Mouse (Mus musculus) small intestine, adult 2 months (tissue): ENCODE data around the gene Myog. TPM values are rescaled to one million over a fixed set of nuclear protein-coding genes. Genes with fewer than 3 reads are reported as not detected.

Experiments
- H3K27ac ChIP-seq: fragments of 200-500 bp; 2 replicates; pipeline ENCODE4 v1.5.1; 2012; ENCODE audit warnings: low read depth, low read length, control low read depth, inconsistent platforms; ENCODE audit not compliant: insufficient read depth
- H3K27me3 ChIP-seq: fragments of 200-500 bp; 2 replicates; pipeline ENCODE4 v1.6.1; 2012; ENCODE audit warnings: mild to moderate bottlenecking, moderate library complexity, low read length, inconsistent platforms; ENCODE audit not compliant: control insufficient read depth, insufficient read depth
- H3K36me3 ChIP-seq: fragments of 200-500 bp; 2 replicates; pipeline ENCODE4 v1.6.1; 2012; ENCODE audit warnings: mild to moderate bottlenecking, low read length, control low read depth, inconsistent platforms; ENCODE audit not compliant: control insufficient read depth, insufficient read depth
- H3K4me1 ChIP-seq: fragments of 200-500 bp; 2 replicates; pipeline ENCODE4 v1.6.1; 2012; ENCODE audit warnings: low read length, inconsistent platforms, mixed read lengths; ENCODE audit not compliant: control insufficient read depth, insufficient read depth, insufficient read length
- H3K4me3 ChIP-seq: fragments of 200-500 bp; 2 replicates; pipeline ENCODE4 v1.5.1; 2012; ENCODE audit warnings: low read depth, mild to moderate bottlenecking, control low read depth, inconsistent platforms, low read length, moderate library complexity
- CTCF ChIP-seq: fragments of 200-500 bp; IDR thresholded peaks from 2 replicates; pipeline ENCODE4 v1.5.1; 2012; ENCODE audit warnings: low read depth, mild to moderate bottlenecking, control low read depth, inconsistent platforms, low read length, moderate library complexity, mixed read lengths; ENCODE audit not compliant: insufficient replicate concordance, insufficient read length; ENCODE audit errors: extremely low read depth
- POLR2A ChIP-seq: fragments of 200-500 bp; IDR thresholded peaks from 2 replicates; pipeline ENCODE4 v1.6.1; 2012; ENCODE audit warnings: low read depth, mild to moderate bottlenecking, control low read depth, inconsistent platforms, low read length, moderate library complexity
- WGBS: fragments of 180-500 bp; shearing (Covaris S2); methylation state at CpG from one replicate; pipeline ENCODE4 v1.1.7; 2018; 5-methylcytosine and 5-hydroxymethylcytosine counted together
- polyA plus RNA-seq: library from polyadenylated mRNA; depleted of rRNA; stranded (reverse); fragments of >200 nt; gene quantifications from 2 replicates; pipeline ENCODE4 v1.2.3, GENCODE M21; 2012

Gene Myog
- polyA plus RNA-seq, 1 experiment: not detected

GRCm38 (mm10) chr1:134283108-134283507, 6.7 kb upstream of the Myog start:
- 53% methylated on average over 1 of the region's 1 CpGs for WGBS

GRCm38 (mm10) chr1:134285458-134286120, 4.2 kb upstream of the Myog start:
- 79% methylated on average over 10 of the region's 10 CpGs for WGBS
- Histone ChIP-seq H3K27me3 (no peaks in the 10 kb centered on the region), H3K36me3 (no peaks in the 10 kb centered on the region), H3K27ac (no peak overlapping the region), H3K4me3 (no peak overlapping the region), H3K4me1 (no peaks in the 10 kb centered on the region)
- TF ChIP-seq POLR2A (no peak), CTCF (no peak)

More at GRCm38 (mm10) chr1:134283108-134283507, 6.7 kb upstream of the Myog start:
- Histone ChIP-seq H3K36me3 (no peaks in the 10 kb centered on the region), H3K4me1 (no peaks in the 10 kb centered on the region), H3K27me3 (no peaks in the 10 kb centered on the region), H3K27ac (no peak overlapping the region), H3K4me3 (no peak overlapping the region)
- TF ChIP-seq CTCF: no peak
- no peak for TF ChIP-seq POLR2A

- H3K4me1 ChIP-seq: peaks cover 2% of the 10 kb centered on the region; the same call in 1 of the 2 replicates
- no peak overlapping the region for H3K4me3 ChIP-seq
- 69% methylated on average over 3 of the region's 3 CpGs for WGBS
- H3K27ac ChIP-seq: no peak overlapping the region
- H3K27me3 ChIP-seq: no peaks in the 10 kb centered on the region
- no peaks in the 10 kb centered on the region for H3K36me3 ChIP-seq
- no peak for TF ChIP-seq CTCF
- TF ChIP-seq POLR2A: no peak
Measured at GRCm38 (mm10) chr1:134288239-134288638, 1.6 kb upstream of the Myog start.

GRCm38 (mm10) chr1:134290300-134290699, 511 bp downstream of the Myog start:
- no peaks in the 10 kb centered on the region for H3K36me3 ChIP-seq
- TF ChIP-seq POLR2A: no peak
- TF ChIP-seq CTCF: no peak
- no peak overlapping the region for H3K4me3 ChIP-seq
- WGBS: 94% methylated on average over 13 of the region's 13 CpGs
- no peak overlapping the region for H3K27ac ChIP-seq
- H3K27me3 ChIP-seq: no peaks in the 10 kb centered on the region
- H3K4me1 ChIP-seq: peaks cover 14% of the 10 kb centered on the region; the same call in 1 of the 2 replicates

GRCm38 (mm10) chr1:134290909-134291308, 1.1 kb downstream of the Myog start:
- Histone ChIP-seq H3K27me3 (no peaks in the 10 kb centered on the region), H3K27ac (no peak overlapping the region), H3K4me1 (peaks cover 14% of the 10 kb centered on the region; the same call in 1 of the 2 replicates), H3K36me3 (no peaks in the 10 kb centered on the region), H3K4me3 (no peak overlapping the region)
- TF ChIP-seq CTCF (peak; percentile 44), POLR2A (no peak)
- WGBS: 76% methylated on average over 5 of the region's 5 CpGs

- Histone ChIP-seq H3K27ac (no peak overlapping the region), H3K4me1 (peaks cover 14% of the 10 kb centered on the region; the same call in 1 of the 2 replicates), H3K36me3 (no peaks in the 10 kb centered on the region), H3K4me3 (no peak overlapping the region), H3K27me3 (no peaks in the 10 kb centered on the region)
- WGBS: 91% methylated on average over 8 of the region's 8 CpGs
- TF ChIP-seq CTCF (no peak), POLR2A (no peak)
Measured at GRCm38 (mm10) chr1:134291555-134291954, 1.8 kb downstream of the Myog start.

- H3K27ac ChIP-seq: no peak overlapping the region
- H3K4me3 ChIP-seq: no peak overlapping the region
- H3K4me1 ChIP-seq: peaks cover 14% of the 10 kb centered on the region; the same call in 1 of the 2 replicates
- TF ChIP-seq POLR2A: no peak
- TF ChIP-seq CTCF: no peak
- no peaks in the 10 kb centered on the region for H3K36me3 ChIP-seq
- 41% methylated on average over 5 of the region's 5 CpGs for WGBS
- no peaks in the 10 kb centered on the region for H3K27me3 ChIP-seq
Measured at GRCm38 (mm10) chr1:134292073-134292472, 2.3 kb downstream of the Myog start.
